Mouse (Mus musculus): ENCODE results near the gene Teddm2.
"Not testable (repeated sequence)": the region's sequence is repeated elsewhere in the genome, so short reads cannot be mapped to it uniquely, and the experiment has no call there.

Gene Teddm2

DNA sequence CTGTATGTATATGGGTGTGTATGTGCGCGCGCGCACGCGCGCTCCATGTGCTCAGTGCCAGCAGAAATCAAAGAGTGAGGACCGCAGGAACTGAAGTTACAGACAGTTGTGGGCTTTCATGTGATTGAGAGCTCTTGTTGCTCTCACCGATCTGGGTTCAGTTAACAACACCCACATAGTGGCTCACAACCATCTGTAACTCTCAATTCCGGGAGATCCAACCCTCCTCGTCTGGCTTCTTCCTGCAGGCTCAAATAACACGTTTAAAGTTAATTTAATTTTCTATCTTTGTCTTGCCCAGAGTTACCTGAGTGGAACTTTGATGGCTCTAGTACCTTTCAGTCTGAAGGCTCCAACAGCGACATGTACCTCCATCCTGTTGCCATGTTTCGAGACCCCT, 4.2 kb upstream of the Teddm2 start:
- DNase-seq (ENCODE audit: low spot score in 2 of 2), result no peak

- DNase-seq (ENCODE audit: low spot score in 2 of 2), result no peak
These were observed 3.0 kb upstream of the Teddm2 start for GRCm38 (mm10) chr1:153903006-153903405.

DNA sequence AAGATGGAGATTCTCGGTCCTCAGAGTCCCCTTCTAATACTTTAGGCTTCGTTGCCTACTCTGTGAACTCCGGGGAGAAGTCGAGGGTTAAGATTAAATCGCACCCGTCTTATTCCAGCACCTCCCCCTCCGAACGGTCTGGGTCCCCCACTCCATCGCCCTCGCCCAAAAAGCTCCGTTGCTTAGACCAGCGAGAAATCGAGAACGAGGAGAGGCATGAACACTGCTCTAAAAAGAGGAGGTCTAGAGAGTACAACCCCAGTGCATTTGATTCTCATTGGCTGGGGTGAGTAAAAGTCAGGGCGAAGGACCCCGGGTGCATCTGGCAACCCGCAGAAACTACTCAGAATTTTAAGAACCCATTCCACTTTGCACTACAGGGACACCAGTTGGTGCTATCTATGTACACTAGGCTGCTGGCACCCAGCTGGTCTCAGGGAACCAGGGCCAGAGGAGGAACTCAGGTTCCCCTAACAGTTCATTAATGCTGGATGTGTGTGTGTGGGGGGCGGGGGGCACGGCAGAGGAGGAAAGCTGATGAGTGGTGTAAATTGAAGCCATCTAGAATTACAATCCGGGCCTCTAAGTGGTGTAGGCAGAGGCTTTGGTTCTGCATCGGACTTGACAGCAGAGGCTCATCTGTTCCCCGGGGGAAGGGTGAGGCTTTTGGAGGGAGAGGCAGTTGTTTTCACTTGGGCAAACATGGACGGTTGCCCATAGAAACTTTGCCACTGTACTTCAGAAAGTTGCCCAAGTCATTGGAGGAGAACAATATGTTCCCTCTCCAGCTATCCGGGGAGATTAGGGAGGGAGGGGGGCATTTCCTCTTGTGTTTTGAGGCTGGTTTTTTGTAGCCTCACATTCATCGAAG, 1.1 kb upstream of the Teddm2 start:
- peak in 1 of 2 experiments; percentile 43 for DNase-seq (ENCODE audit: low spot score in 2 of 2)

DNA sequence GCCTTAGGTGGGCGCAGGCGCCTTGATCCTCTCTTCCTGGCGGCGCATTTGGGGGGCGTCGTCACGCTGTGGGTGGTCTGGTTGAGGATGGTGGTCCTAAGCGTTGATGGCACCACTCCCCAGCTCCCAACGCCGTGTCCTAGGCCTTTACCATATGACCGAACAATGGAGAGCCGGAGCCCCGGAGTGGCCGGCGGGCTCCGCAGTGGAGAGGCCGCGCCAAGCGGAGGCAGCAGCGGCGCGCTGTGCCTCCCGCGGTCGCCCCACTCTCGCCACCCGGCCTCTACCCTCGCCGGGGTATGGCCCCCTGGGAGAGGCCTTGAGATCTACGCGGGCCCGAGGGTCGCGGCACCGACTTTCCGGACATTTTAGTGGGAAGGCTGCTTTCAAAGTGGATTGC, 353 bp upstream of the Teddm2 start:
- no peak for DNase-seq (ENCODE audit: low spot score in 2 of 2)

- DNase-seq (ENCODE audit: low spot score in 2 of 2), result no peak
These were observed 868 bp downstream of the Teddm2 start for GRCm38 (mm10) chr1:153898989-153899730.

GRCm38 (mm10) chr1:153897196-153897595, 2.8 kb downstream of the Teddm2 start:
- no peak for DNase-seq (ENCODE audit: low spot score in 2 of 2)

DNA sequence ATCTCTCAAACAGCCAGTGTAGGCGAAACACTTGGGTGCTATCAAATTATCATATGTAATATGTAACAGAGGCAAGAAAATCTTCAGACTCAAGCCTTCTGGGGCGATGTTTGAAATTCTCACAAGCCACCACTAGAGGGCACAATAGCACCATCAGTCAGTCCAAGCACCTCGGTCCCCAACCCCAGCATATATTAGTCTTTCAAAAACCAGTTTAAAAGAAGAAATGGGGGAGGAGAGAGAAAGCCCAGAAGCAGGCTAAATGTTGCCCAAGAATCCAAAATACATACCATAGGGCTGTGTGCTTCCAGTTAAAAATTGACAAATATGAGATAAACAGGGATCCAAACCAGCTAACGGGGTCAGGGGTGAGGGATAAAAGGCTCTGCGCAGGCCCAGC, 5.0 kb downstream of the Teddm2 start:
- DNase-seq (ENCODE audit: low spot score in 2 of 2), result peak in 1 of 2 experiments; percentile 60

GRCm38 (mm10) chr1:153894201-153894893, 5.7 kb downstream of the Teddm2 start:
- DNase-seq (ENCODE audit: low spot score in 2 of 2), result no peak

GRCm38 (mm10) chr1:153893746-153894145, 6.3 kb downstream of the Teddm2 start:
- DNase-seq (ENCODE audit: low spot score in 2 of 2), result no peak

DNA sequence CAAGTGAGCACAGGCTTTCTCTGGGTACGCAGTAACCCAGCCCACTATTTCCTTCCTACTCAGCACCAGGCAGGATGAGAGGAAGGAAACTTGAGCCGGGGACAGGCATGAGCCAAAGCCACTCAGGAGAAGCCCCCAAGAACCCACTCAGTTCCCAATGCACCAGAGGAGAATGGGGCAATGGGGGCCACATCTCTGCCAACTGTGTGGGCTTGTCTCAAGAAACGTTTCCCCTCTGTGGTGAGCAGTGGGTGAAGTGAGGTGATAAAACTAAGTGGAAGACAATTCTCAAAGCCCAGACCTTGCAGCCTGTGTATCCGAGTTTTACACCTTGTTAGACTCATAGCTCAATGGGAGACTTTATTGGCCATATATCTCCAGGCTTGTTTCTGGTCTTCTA, 8.6 kb downstream of the Teddm2 start, which contains the start of gene Teddm1a:
Gene Teddm1a, plus strand, starts transcription at position 301 of the 400 bp plus-strand sequence.
- no peak for DNase-seq (ENCODE audit: low spot score in 2 of 2)

- no peak for DNase-seq (ENCODE audit: low spot score in 2 of 2)
These were observed 9.9 kb downstream of the Teddm2 start for GRCm38 (mm10) chr1:153890121-153890520.

DNA sequence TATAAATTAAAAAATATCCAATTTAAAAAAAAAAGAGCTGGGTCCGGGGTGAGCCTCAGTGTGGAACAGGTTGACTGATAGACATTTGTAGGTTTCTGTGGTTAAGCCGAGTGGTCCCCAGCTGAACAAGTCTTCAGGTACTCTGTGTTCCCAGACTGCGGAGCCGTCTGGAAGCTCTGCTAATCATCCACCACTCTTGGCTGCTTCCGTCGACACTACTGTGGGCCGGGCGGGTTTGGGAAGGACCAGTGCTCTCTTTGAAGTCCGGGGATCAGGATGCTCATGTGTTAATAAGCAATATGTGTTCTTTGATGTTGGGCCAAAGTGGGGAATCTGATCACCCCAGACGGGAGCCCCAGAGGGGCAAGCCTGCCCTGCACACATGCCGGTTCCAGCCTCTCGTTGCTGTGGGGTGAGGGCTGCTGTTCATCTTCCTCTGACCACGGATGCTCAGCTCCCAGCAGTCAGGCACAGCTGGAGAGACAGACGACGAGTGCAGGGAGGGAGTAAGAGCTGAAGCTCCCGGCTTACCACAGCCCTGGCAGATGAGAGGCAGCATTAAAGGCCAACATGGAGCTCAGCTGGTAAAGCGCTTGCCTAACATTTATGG, 13.9 kb downstream of the Teddm2 start:
- DNase-seq (ENCODE audit: low spot score in 2 of 2), result no peak

GRCm38 (mm10) chr1:153880391-153880790, 19.6 kb downstream of the Teddm2 start:
- not testable (repeated sequence) for DNase-seq (ENCODE audit: low spot score in 2 of 2)

- no peak for DNase-seq (ENCODE audit: low spot score in 2 of 2)
These were observed 26.0 kb downstream of the Teddm2 start, which contains the start of gene Teddm1b for GRCm38 (mm10) chr1:153874045-153874444. TSS of gene Teddm1b (plus strand) at chr1:153874345.

GRCm38 (mm10) chr1:153855946-153856345, 44.1 kb downstream of the Teddm2 start:
- DNase-seq (ENCODE audit: low spot score in 2 of 2), result no peak

DNA sequence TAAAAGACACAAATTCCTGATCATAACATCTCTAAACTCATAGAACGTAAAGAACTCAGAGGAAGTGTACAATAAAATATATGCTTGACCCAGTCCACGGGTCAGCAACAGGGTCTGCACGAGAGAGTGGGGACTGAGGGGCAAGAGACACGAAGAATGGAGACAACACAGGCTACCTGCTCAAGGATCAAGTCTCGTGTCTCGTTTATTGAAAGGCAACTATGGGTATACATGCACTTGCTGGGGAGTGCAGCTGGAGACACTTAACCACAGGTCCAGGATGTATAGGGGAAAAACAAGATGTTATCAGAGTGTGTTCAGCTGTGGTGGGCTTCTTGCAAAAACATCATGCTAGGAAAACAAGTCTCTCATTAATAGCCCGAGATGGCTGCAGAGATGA, 47.3 kb downstream of the Teddm2 start:
- not testable (repeated sequence) for DNase-seq (ENCODE audit: low spot score in 2 of 2)

GRCm38 (mm10) chr1:153846867-153847266, 53.2 kb downstream of the Teddm2 start:
- no peak for DNase-seq (ENCODE audit: low spot score in 2 of 2)

DNA sequence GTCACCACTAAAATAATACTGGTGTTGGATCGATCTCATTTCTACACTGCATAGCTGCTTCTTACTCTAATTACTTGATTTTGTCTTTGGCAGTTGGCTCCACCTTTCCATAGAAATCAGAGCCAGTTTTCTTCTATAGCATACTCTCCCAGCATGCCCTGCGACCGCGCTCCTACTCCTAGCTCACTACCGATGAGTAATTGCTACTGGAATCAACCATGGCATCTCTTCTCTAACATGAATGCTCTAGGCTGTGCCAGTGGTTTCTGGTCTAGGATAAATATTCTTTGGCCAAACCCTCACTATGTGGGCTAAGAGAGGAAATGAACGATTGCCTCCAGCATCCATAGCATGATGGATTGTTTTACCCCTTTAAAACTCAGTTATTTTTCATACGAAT, 53.6 kb downstream of the Teddm2 start:
- no peak for DNase-seq (ENCODE audit: low spot score in 2 of 2)

DNA sequence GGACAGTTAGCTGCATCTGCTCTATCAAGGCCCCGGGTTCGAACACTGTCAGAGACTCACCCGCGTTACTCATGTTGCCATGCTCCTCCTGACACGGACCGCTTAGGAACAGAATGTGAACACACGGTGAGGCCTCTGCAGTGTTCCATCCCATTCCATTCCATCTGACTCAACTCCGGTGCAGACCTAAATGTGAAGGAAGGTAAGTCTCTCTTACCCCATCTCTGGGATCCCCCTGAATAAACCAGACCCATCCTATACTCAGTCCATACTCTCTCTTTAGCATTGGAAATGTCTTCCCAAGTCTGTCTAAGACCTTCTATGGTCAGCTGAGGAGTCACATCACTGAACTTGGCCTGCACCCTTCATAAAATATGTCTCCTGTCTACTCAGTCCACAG, 56.0 kb downstream of the Teddm2 start, which contains the start of gene Rgsl1:
Gene Rgsl1, minus strand, starts transcription at position 101 of the 400 bp plus-strand sequence.
- no peak for DNase-seq (ENCODE audit: low spot score in 2 of 2)

- no peak for DNase-seq (ENCODE audit: low spot score in 2 of 2)
These were observed 57.8 kb downstream of the Teddm2 start for GRCm38 (mm10) chr1:153842121-153842740.

DNA sequence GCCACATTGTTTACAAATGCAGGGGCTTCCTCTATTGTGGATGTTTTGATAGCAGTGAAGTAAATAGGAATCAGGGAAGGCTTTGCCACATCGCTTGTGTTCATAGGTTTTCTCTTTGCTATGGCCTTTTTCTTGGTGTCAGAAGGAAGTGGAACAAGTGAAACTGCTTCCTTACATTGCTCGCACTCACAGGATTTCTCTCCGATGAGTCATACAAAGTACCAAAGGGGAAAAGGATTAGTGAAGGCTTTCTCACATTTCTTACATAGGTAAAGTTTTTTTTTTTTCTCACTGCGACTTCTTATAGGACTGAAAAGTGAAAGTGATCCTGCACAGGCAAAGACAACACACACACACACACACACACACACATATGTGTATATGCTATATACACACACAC, 64.0 kb downstream of the Teddm2 start:
- DNase-seq (ENCODE audit: low spot score in 2 of 2), result no peak

Data from urinary bladder, adult 18-20 months (tissue).